Mouse (Mus musculus): ENCODE data around the gene Ndufaf2. TPM values are rescaled to one million over a fixed set of nuclear protein-coding genes. Genes with fewer than 3 reads are reported as not detected.

Gene Ndufaf2
- total and polyA plus RNA-seq, 3 experiments: 13.7 to 55.8 (median 23.6) TPM

- Histone ChIP-seq H3K27me3 (ENCODE audit: insufficient read depth, low read length) (no peaks in the 10 kb centered on the region), H3K4me1 (ENCODE audit: insufficient read depth, low read depth, low read length) (no peaks in the 10 kb centered on the region), H3K9me3 (replicated peaks) (no peaks in the 10 kb centered on the region), H3K36me3 (replicated peaks) (peaks cover 11% of the 10 kb centered on the region), H3K4me3 (ENCODE audit: low read depth, low read length) (no peak overlapping the region)
- TF ChIP-seq GATA1 (IDR thresholded peaks at IDR 0.05; ENCODE audit: borderline replicate concordance, low read length) (no peak), TAL1 (conservative IDR thresholded peaks at IDR 0.05; ENCODE audit: low read depth, low read length) (no peak), POLR2AphosphoS5 (IDR thresholded peaks at IDR 0.05; ENCODE audit: insufficient replicate concordance, low read depth, low read length) (no peak), GATA2 (IDR thresholded peaks at IDR 0.05; ENCODE audit: borderline replicate concordance, low read depth, low read length) (no peak), CTCF (IDR thresholded peaks at IDR 0.05; ENCODE audit: low read depth, low read length) (no peak)
- ATAC-seq (ENCODE audit: extremely low read depth, insufficient number of reproducible peaks, low FRiP score, poor library complexity, severe bottlenecking) (no peak), DNase-seq (ENCODE audit: low spot score) (no peak)
Measured at GRCm38 (mm10) chr13:108123109-108123723, 35.2 kb downstream of the Ndufaf2 start.

GRCm38 (mm10) chr13:108119411-108120310, 38.8 kb downstream of the Ndufaf2 start:
- H3K4me1 ChIP-seq (ENCODE audit: insufficient read depth, low read depth, low read length): no peaks in the 10 kb centered on the region
- H3K9me3 ChIP-seq (replicated peaks): no peaks in the 10 kb centered on the region
- peaks cover 11% of the 10 kb centered on the region for H3K36me3 ChIP-seq (replicated peaks)
- no peaks in the 10 kb centered on the region for H3K27me3 ChIP-seq (ENCODE audit: insufficient read depth, low read length)
- ATAC-seq (ENCODE audit: extremely low read depth, insufficient number of reproducible peaks, low FRiP score, poor library complexity, severe bottlenecking) (no peak), DNase-seq (ENCODE audit: low spot score) (no peak)
- H3K4me3 ChIP-seq (ENCODE audit: low read depth, low read length): no peak overlapping the region
- TF ChIP-seq CTCF (IDR thresholded peaks at IDR 0.05; ENCODE audit: low read depth, low read length) (no peak), POLR2AphosphoS5 (IDR thresholded peaks at IDR 0.05; ENCODE audit: insufficient replicate concordance, low read depth, low read length) (no peak), GATA1 (IDR thresholded peaks at IDR 0.05; ENCODE audit: borderline replicate concordance, low read length) (no peak), GATA2 (IDR thresholded peaks at IDR 0.05; ENCODE audit: borderline replicate concordance, low read depth, low read length) (no peak), TAL1 (conservative IDR thresholded peaks at IDR 0.05; ENCODE audit: low read depth, low read length) (no peak)

GRCm38 (mm10) chr13:108118188-108118587, 40.2 kb downstream of the Ndufaf2 start:
- no peaks in the 10 kb centered on the region for H3K27me3 ChIP-seq (ENCODE audit: insufficient read depth, low read length)
- peaks cover 11% of the 10 kb centered on the region for H3K36me3 ChIP-seq (replicated peaks)
- no peak for DNase-seq (ENCODE audit: low spot score)
- ATAC-seq (ENCODE audit: extremely low read depth, insufficient number of reproducible peaks, low FRiP score, poor library complexity, severe bottlenecking): no peak
- no peak for TF ChIP-seq CTCF (IDR thresholded peaks at IDR 0.05; ENCODE audit: low read depth, low read length)
- no peak for TF ChIP-seq POLR2AphosphoS5 (IDR thresholded peaks at IDR 0.05; ENCODE audit: insufficient replicate concordance, low read depth, low read length)
- TF ChIP-seq TAL1 (conservative IDR thresholded peaks at IDR 0.05; ENCODE audit: low read depth, low read length): no peak
- TF ChIP-seq GATA2 (IDR thresholded peaks at IDR 0.05; ENCODE audit: borderline replicate concordance, low read depth, low read length): no peak
- TF ChIP-seq GATA1 (IDR thresholded peaks at IDR 0.05; ENCODE audit: borderline replicate concordance, low read length): no peak
- H3K9me3 ChIP-seq (replicated peaks): no peaks in the 10 kb centered on the region
- no peak overlapping the region for H3K4me3 ChIP-seq (ENCODE audit: low read depth, low read length)
- no peaks in the 10 kb centered on the region for H3K4me1 ChIP-seq (ENCODE audit: insufficient read depth, low read depth, low read length)

- Histone ChIP-seq H3K9me3 (replicated peaks) (no peaks in the 10 kb centered on the region), H3K27me3 (ENCODE audit: insufficient read depth, low read length) (no peaks in the 10 kb centered on the region), H3K4me3 (ENCODE audit: low read depth, low read length) (no peak overlapping the region), H3K36me3 (replicated peaks) (peaks cover 11% of the 10 kb centered on the region), H3K4me1 (ENCODE audit: insufficient read depth, low read depth, low read length) (no peaks in the 10 kb centered on the region)
- ATAC-seq (ENCODE audit: extremely low read depth, insufficient number of reproducible peaks, low FRiP score, poor library complexity, severe bottlenecking): no peak
- TF ChIP-seq GATA1 (IDR thresholded peaks at IDR 0.05; ENCODE audit: borderline replicate concordance, low read length): no peak
- TF ChIP-seq GATA2 (IDR thresholded peaks at IDR 0.05; ENCODE audit: borderline replicate concordance, low read depth, low read length): no peak
- TF ChIP-seq CTCF (IDR thresholded peaks at IDR 0.05; ENCODE audit: low read depth, low read length): no peak
- no peak for TF ChIP-seq TAL1 (conservative IDR thresholded peaks at IDR 0.05; ENCODE audit: low read depth, low read length)
- TF ChIP-seq POLR2AphosphoS5 (IDR thresholded peaks at IDR 0.05; ENCODE audit: insufficient replicate concordance, low read depth, low read length): no peak
- DNase-seq (ENCODE audit: low spot score): no peak
Measured at GRCm38 (mm10) chr13:108117654-108118053, 40.8 kb downstream of the Ndufaf2 start.

GRCm38 (mm10) chr13:108114257-108114656, 44.2 kb downstream of the Ndufaf2 start:
- no peaks in the 10 kb centered on the region for H3K9me3 ChIP-seq (replicated peaks)
- peaks cover 4% of the 10 kb centered on the region for H3K36me3 ChIP-seq (replicated peaks)
- ATAC-seq (ENCODE audit: extremely low read depth, insufficient number of reproducible peaks, low FRiP score, poor library complexity, severe bottlenecking): no peak
- no peaks in the 10 kb centered on the region for H3K27me3 ChIP-seq (ENCODE audit: insufficient read depth, low read length)
- no peaks in the 10 kb centered on the region for H3K4me1 ChIP-seq (ENCODE audit: insufficient read depth, low read depth, low read length)
- H3K4me3 ChIP-seq (ENCODE audit: low read depth, low read length): no peak overlapping the region
- no peak for TF ChIP-seq TAL1 (conservative IDR thresholded peaks at IDR 0.05; ENCODE audit: low read depth, low read length)
- TF ChIP-seq POLR2AphosphoS5 (IDR thresholded peaks at IDR 0.05; ENCODE audit: insufficient replicate concordance, low read depth, low read length): no peak
- TF ChIP-seq GATA2 (IDR thresholded peaks at IDR 0.05; ENCODE audit: borderline replicate concordance, low read depth, low read length): no peak
- TF ChIP-seq CTCF (IDR thresholded peaks at IDR 0.05; ENCODE audit: low read depth, low read length): no peak
- no peak for TF ChIP-seq GATA1 (IDR thresholded peaks at IDR 0.05; ENCODE audit: borderline replicate concordance, low read length)
- DNase-seq (ENCODE audit: low spot score): no peak

- DNase-seq (ENCODE audit: low spot score) (no peak), ATAC-seq (ENCODE audit: extremely low read depth, insufficient number of reproducible peaks, low FRiP score, poor library complexity, severe bottlenecking) (no peak)
- Histone ChIP-seq H3K9me3 (replicated peaks) (no peaks in the 10 kb centered on the region), H3K27me3 (ENCODE audit: insufficient read depth, low read length) (no peaks in the 10 kb centered on the region), H3K4me1 (ENCODE audit: insufficient read depth, low read depth, low read length) (no peaks in the 10 kb centered on the region), H3K4me3 (ENCODE audit: low read depth, low read length) (no peak overlapping the region), H3K36me3 (replicated peaks) (no peaks in the 10 kb centered on the region)
- TF ChIP-seq POLR2AphosphoS5 (IDR thresholded peaks at IDR 0.05; ENCODE audit: insufficient replicate concordance, low read depth, low read length): no peak
- TF ChIP-seq GATA1 (IDR thresholded peaks at IDR 0.05; ENCODE audit: borderline replicate concordance, low read length): no peak
- TF ChIP-seq GATA2 (IDR thresholded peaks at IDR 0.05; ENCODE audit: borderline replicate concordance, low read depth, low read length): no peak
- no peak for TF ChIP-seq TAL1 (conservative IDR thresholded peaks at IDR 0.05; ENCODE audit: low read depth, low read length)
- no peak for TF ChIP-seq CTCF (IDR thresholded peaks at IDR 0.05; ENCODE audit: low read depth, low read length)
Measured at GRCm38 (mm10) chr13:108113536-108113935, 44.9 kb downstream of the Ndufaf2 start.
